Mouse (Mus musculus) MEL (cell line): Measurements from ENCODE around the gene Pcgf3. TPM values are rescaled to one million over a fixed set of nuclear protein-coding genes. Genes with fewer than 3 reads are reported as not detected.
A peak's percentile ranks its signal among the peaks of the same experiment; 100 is the strongest.

ENCODE experiments used
- DNase-seq: peaks from one replicate; pipeline ENCODE4 v3.0.0; 2011; ENCODE audit warnings: low read depth, low spot score
- H3K27ac ChIP-seq: 2 replicates; pipeline ENCODE4 v1.5.1; 2012; ENCODE audit warnings: low read depth, mild to moderate bottlenecking, control low read depth, low read length, moderate library complexity; ENCODE audit not compliant: control insufficient read depth
- H3K27me3 ChIP-seq, 2 experiments: fragments of 150-350 bp in 1 of 2; sonication (generic) in 1 of 2; 2 replicates each; pipeline ENCODE4 v1.6.1; 2012; ENCODE audit warnings: low read length in 2 of 2, mild to moderate bottlenecking in 2 of 2, improper control_type of control experiment in 1 of 2, moderate library complexity in 1 of 2; ENCODE audit not compliant: insufficient read depth in 2 of 2, control insufficient read depth in 1 of 2
- H3K36me3 ChIP-seq, 2 experiments: 2 replicates each; pipeline ENCODE4 v1.6.1; 2012 to 2014; ENCODE audit warnings: low read length in 2 of 2, improper control_type of control experiment in 1 of 2, inconsistent platforms in 1 of 2, mild to moderate bottlenecking in 1 of 2; ENCODE audit not compliant: insufficient read depth in 2 of 2, control insufficient read depth in 1 of 2
- H3K4me1 ChIP-seq, 2 experiments: fragments of 150-350 bp in 1 of 2; sonication (generic) in 1 of 2; 2 replicates each; pipeline ENCODE4 v1.6.1; 2012; ENCODE audit warnings: low read length in 2 of 2, improper control_type of control experiment in 1 of 2, mild to moderate bottlenecking in 1 of 2; ENCODE audit not compliant: insufficient read depth in 2 of 2, control insufficient read depth in 1 of 2
- H3K4me3 ChIP-seq, 2 experiments: fragments of 150-350 bp in 1 of 2; sonication (generic) in 1 of 2; 2 replicates each; pipeline ENCODE4 v1.5.1; 2012; ENCODE audit warnings: low read depth in 2 of 2, low read length in 2 of 2, mild to moderate bottlenecking in 2 of 2, moderate library complexity in 2 of 2, control low read depth in 1 of 2, improper control_type of control experiment in 1 of 2; ENCODE audit not compliant: control insufficient read depth in 1 of 2, insufficient read depth in 1 of 2
- H3K79me2 ChIP-seq: 2 replicates; pipeline ENCODE4 v1.6.1; 2012; ENCODE audit warnings: mild to moderate bottlenecking, low read length, moderate library complexity; ENCODE audit not compliant: control insufficient read depth, poor library complexity, insufficient read depth
- H3K9ac ChIP-seq: 2 replicates; pipeline ENCODE4 v1.6.1; 2012; ENCODE audit warnings: low read depth, mild to moderate bottlenecking, control low read depth, low read length, moderate library complexity; ENCODE audit not compliant: control insufficient read depth, poor library complexity, severe bottlenecking
- H3K9me3 ChIP-seq: fragments of 150-350 bp; sonication (generic); replicated peaks from 2 replicates; pipeline ENCODE4 v1.6.1; 2012; ENCODE audit warnings: mild to moderate bottlenecking, low read length, improper control_type of control experiment, moderate library complexity; ENCODE audit not compliant: insufficient read depth
- BHLHE40 ChIP-seq: IDR thresholded peaks from 2 replicates; pipeline ENCODE4 v1.6.1; 2012; ENCODE audit warnings: low read depth, mild to moderate bottlenecking, inconsistent platforms, low read length, improper control_type of control experiment, borderline replicate concordance
- CTCF ChIP-seq, 3 experiments: IDR thresholded peaks in 2 of 3; conservative IDR thresholded peaks in 1 of 3; 2 replicates each; pipeline ENCODE4 v1.5.1; 2011 to 2012; ENCODE audit warnings: low read length in 3 of 3, low read depth in 2 of 3, mild to moderate bottlenecking in 2 of 3, improper control_type of control experiment in 1 of 3, inconsistent platforms in 1 of 3, mixed read lengths in 1 of 3, moderate library complexity in 1 of 3; ENCODE audit not compliant: control insufficient read depth in 1 of 3, insufficient read depth in 1 of 3, poor library complexity in 1 of 3, severe bottlenecking in 1 of 3
- E2F4 ChIP-seq: IDR thresholded peaks from 2 replicates; pipeline ENCODE4 v1.6.1; 2011; ENCODE audit warnings: low read depth, low read length, improper control_type of control experiment, borderline replicate concordance
- ELF1 ChIP-seq: IDR thresholded peaks from 2 replicates; pipeline ENCODE4 v1.6.1; 2014; ENCODE audit warnings: low read depth, mild to moderate bottlenecking, inconsistent platforms, low read length, improper control_type of control experiment, moderate library complexity
- ETS1 ChIP-seq: IDR thresholded peaks from 2 replicates; pipeline ENCODE4 v1.6.1; 2012; ENCODE audit warnings: low read depth, mild to moderate bottlenecking, inconsistent platforms, low read length, improper control_type of control experiment, moderate library complexity
- GABPA ChIP-seq: IDR thresholded peaks from 2 replicates; pipeline ENCODE4 v1.6.1; 2012; ENCODE audit warnings: low read depth, mild to moderate bottlenecking, inconsistent platforms, low read length, improper control_type of control experiment, moderate library complexity
- HCFC1 ChIP-seq: IDR thresholded peaks from 2 replicates; pipeline ENCODE4 v1.6.1; 2012; ENCODE audit warnings: low read depth, mild to moderate bottlenecking, inconsistent platforms, low read length, improper control_type of control experiment, moderate library complexity
- JUND ChIP-seq: IDR thresholded peaks from 2 replicates; pipeline ENCODE4 v1.6.1; 2011; ENCODE audit warnings: low read depth, mild to moderate bottlenecking, improper control_type of control experiment, low read length
- KAT2A ChIP-seq: conservative IDR thresholded peaks from 2 replicates; pipeline ENCODE4 v1.6.1; 2012; ENCODE audit warnings: low read depth, low read length, improper control_type of control experiment, inconsistent platforms
- MAX ChIP-seq: IDR thresholded peaks from 2 replicates; pipeline ENCODE4 v1.6.1; 2011; ENCODE audit warnings: low read length, improper control_type of control experiment
- MEF2A ChIP-seq: IDR thresholded peaks from 2 replicates; pipeline ENCODE4 v1.6.1; 2014; ENCODE audit warnings: low read depth, mild to moderate bottlenecking, inconsistent platforms, low read length, improper control_type of control experiment; ENCODE audit not compliant: poor library complexity, insufficient replicate concordance, severe bottlenecking; ENCODE audit errors: extremely low read depth
- NELFE ChIP-seq: IDR thresholded peaks from 2 replicates; pipeline ENCODE4 v1.6.1; 2011; ENCODE audit warnings: low read depth, low read length, improper control_type of control experiment
- NRF1 ChIP-seq: IDR thresholded peaks from 2 replicates; pipeline ENCODE4 v1.6.1; 2014; ENCODE audit warnings: low read depth, mild to moderate bottlenecking, inconsistent platforms, low read length, improper control_type of control experiment, moderate library complexity; ENCODE audit not compliant: poor library complexity, insufficient read depth, severe bottlenecking
- POLR2A ChIP-seq, 2 experiments: IDR thresholded peaks; 2 replicates each; pipeline ENCODE4 v1.6.1; 2011 to 2012; ENCODE audit warnings: low read length in 2 of 2, mild to moderate bottlenecking in 2 of 2, control low read depth in 1 of 2, improper control_type of control experiment in 1 of 2, low read depth in 1 of 2, moderate library complexity in 1 of 2; ENCODE audit not compliant: control insufficient read depth in 1 of 2, insufficient read depth in 1 of 2, poor library complexity in 1 of 2
- POLR2AphosphoS5 ChIP-seq: IDR thresholded peaks from 2 replicates; pipeline ENCODE4 v1.6.1; 2012; ENCODE audit warnings: low read depth, borderline replicate concordance, mild to moderate bottlenecking, inconsistent platforms, low read length, moderate library complexity, mixed read lengths
- RAD21 ChIP-seq: IDR thresholded peaks from 2 replicates; pipeline ENCODE4 v1.6.1; 2011; ENCODE audit warnings: mild to moderate bottlenecking, low read depth, low read length, improper control_type of control experiment
- RCOR1 ChIP-seq: IDR thresholded peaks from 2 replicates; pipeline ENCODE4 v1.6.1; 2012; ENCODE audit warnings: low read depth, mild to moderate bottlenecking, inconsistent platforms, low read length, improper control_type of control experiment
- SMC3 ChIP-seq: IDR thresholded peaks from 2 replicates; pipeline ENCODE4 v1.6.1; 2011; ENCODE audit warnings: low read depth, low read length, improper control_type of control experiment
- TAL1 ChIP-seq: IDR thresholded peaks from 2 replicates; pipeline ENCODE4 v1.6.1; 2012; ENCODE audit warnings: mild to moderate bottlenecking, inconsistent platforms, low read length, moderate library complexity, mixed read lengths
- TBP ChIP-seq: IDR thresholded peaks from 2 replicates; pipeline ENCODE4 v1.8.0; 2011; ENCODE audit warnings: low read depth, low read length, improper control_type of control experiment
- USF1 ChIP-seq: IDR thresholded peaks from 2 replicates; pipeline ENCODE4 v1.6.1; 2014; ENCODE audit warnings: low read depth, mild to moderate bottlenecking, inconsistent platforms, low read length, improper control_type of control experiment, moderate library complexity
- ZC3H11A ChIP-seq: IDR thresholded peaks from 2 replicates; pipeline ENCODE4 v1.6.1; 2012; ENCODE audit warnings: low read depth, mild to moderate bottlenecking, inconsistent platforms, low read length, improper control_type of control experiment
- ZMIZ1 ChIP-seq: IDR thresholded peaks from 2 replicates; pipeline ENCODE4 v1.6.1; 2012; ENCODE audit warnings: low read depth, mild to moderate bottlenecking, inconsistent platforms, low read length, improper control_type of control experiment, moderate library complexity
- polyA plus RNA-seq, 2 experiments: library from polyadenylated mRNA; stranded (reverse) in 1 of 2; unstranded in 1 of 2; fragments of >175 nt in 1 of 2; fragments of >200 nt in 1 of 2; gene quantifications; 2 replicates each; pipeline versions ENCODE4 v1.2.1 to v1.2.4; 2012; ENCODE audit warnings: low replicate concordance in 2 of 2, low read depth in 1 of 2; ENCODE audit not compliant: insufficient read length in 2 of 2, insufficient read depth in 1 of 2, missing spikeins in 1 of 2
- total RNA-seq: library from RNA; depleted of rRNA; stranded (reverse); fragments of 300-350 nt; gene quantifications from 2 replicates; pipeline ENCODE4 v1.2.3, GENCODE M21; 2012

Pcgf3 gene
- total and polyA plus RNA-seq, 3 experiments: 7.3 to 26.4 TPM; not detected in 1

- H3K4me1 ChIP-seq: peaks cover 33 to 38% of the 10 kb centered on the region in 2 experiments
- no peak overlapping the region for H3K9ac ChIP-seq
- TF ChIP-seq NELFE: no peak
- TF ChIP-seq ETS1: no peak
- TF ChIP-seq E2F4: no peak
- no peak for TF ChIP-seq GABPA
- no peak for TF ChIP-seq MEF2A
- no peak for TF ChIP-seq TAL1
- no peak for TF ChIP-seq POLR2AphosphoS5
- H3K79me2 ChIP-seq: peaks cover 50% of the 10 kb centered on the region
- H3K9me3 ChIP-seq: no peaks in the 10 kb centered on the region
- peak; percentile 24 for DNase-seq
- no peak overlapping the region; a peak in 1 of 4 replicates for H3K4me3 ChIP-seq
- H3K27ac ChIP-seq: peak overlapping the region; percentile 87
- no peaks in the 10 kb centered on the region for H3K27me3 ChIP-seq
- H3K36me3 ChIP-seq: peaks cover 2 to 54% of the 10 kb centered on the region in 2 experiments; a peak in 3 of 4 replicates
Observed at GRCm38 (mm10) chr5:108466647-108467046, 5.6 kb downstream of the Pcgf3 start.

- Histone ChIP-seq H3K27ac (no peak overlapping the region), H3K9ac (no peak overlapping the region), H3K79me2 (peaks cover 27% of the 10 kb centered on the region), H3K4me1 (peaks cover 13 to 23% of the 10 kb centered on the region in 2 experiments), H3K27me3 (no peaks in the 10 kb centered on the region), H3K36me3 (peaks cover 13 to 31% of the 10 kb centered on the region in 2 experiments), H3K4me3 (no peak overlapping the region), H3K9me3 (no peaks in the 10 kb centered on the region)
- TF ChIP-seq USF1 (no peak), TBP (no peak), RCOR1 (no peak), ELF1 (no peak), KAT2A (no peak), NRF1 (no peak)
- no peak for DNase-seq
Observed at GRCm38 (mm10) chr5:108469617-108470016, 8.6 kb downstream of the Pcgf3 start.

- Histone ChIP-seq H3K79me2 (peaks cover 5% of the 10 kb centered on the region; the same call in 1 of the 2 replicates), H3K36me3 (peaks cover 3 to 20% of the 10 kb centered on the region in 2 experiments; a peak in 2 of 4 replicates), H3K27ac (no peak overlapping the region), H3K4me3 (no peak overlapping the region), H3K27me3 (no peaks in the 10 kb centered on the region), H3K9me3 (no peaks in the 10 kb centered on the region), H3K9ac (no peak overlapping the region), H3K4me1 (peaks cover 0 to 4% of the 10 kb centered on the region in 2 experiments; a peak in 1 of 4 replicates)
- DNase-seq: no peak
- TF ChIP-seq ZC3H11A (no peak), MAX (no peak), GABPA (no peak), CTCF (IDR thresholded peaks at IDR 0.05 in 2 of 3, conservative IDR thresholded peaks at IDR 0.05 in 1 of 3; ENCODE audit: control insufficient read depth in 1 of 3, insufficient read depth in 1 of 3, low read depth in 2 of 3, low read length in 3 of 3, poor library complexity in 1 of 3, severe bottlenecking in 1 of 3) (no peak), ZMIZ1 (no peak), SMC3 (no peak), HCFC1 (no peak), POLR2A (IDR thresholded peaks at IDR 0.05; ENCODE audit: control insufficient read depth in 1 of 2, insufficient read depth in 1 of 2, low read depth in 1 of 2, low read length in 2 of 2, poor library complexity in 1 of 2) (no peak), BHLHE40 (no peak), JUND (no peak), NELFE (no peak), RAD21 (no peak)
Observed at GRCm38 (mm10) chr5:108473737-108474136, 12.7 kb downstream of the Pcgf3 start.
